Comparison of ENCODE assay signal across 9 mouse cellular contexts in the genomic region with DNA sequence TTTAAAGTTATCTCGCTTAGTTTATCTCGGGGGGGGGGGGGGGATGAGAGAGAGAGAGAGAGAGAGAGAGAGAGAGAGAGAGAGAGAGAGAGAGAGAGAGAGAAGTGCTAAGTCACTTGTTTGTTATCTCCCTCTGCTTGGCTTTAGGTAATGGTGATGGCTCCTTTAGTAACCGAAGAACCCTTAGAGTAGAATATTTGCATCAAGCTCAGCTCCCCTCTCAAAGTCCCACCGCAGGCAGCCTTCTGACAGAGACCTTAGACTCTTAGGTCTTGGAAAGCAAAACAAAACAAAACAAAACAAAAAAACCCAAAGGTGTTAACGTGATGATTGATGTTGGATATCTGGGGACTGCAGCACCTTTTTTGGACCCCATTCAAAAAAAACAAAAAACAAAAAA. TPM values are rescaled to one million over a fixed set of nuclear protein-coding genes. Genes with fewer than 3 reads are reported as not detected.
DNase-seq lines count a peak whose midpoint lies in the region; ATAC-seq lines count a peak whose summit lies in the region.
"Had no signal": no experiment of that assay in that cellular context is flagged by ENCODE, and none has a peak within 500 bp of the region (broad histone marks: within the 10 kb centered on the region; RNA-seq: fewer than 3 reads in every experiment).

No protein-coding gene starts in this region.

- intact Hi-C loops in heart, postnatal 10 days (cut with DNase I): loop anchor here (5.0 kb wide), 4 partner anchors 53 to 468 kb away; no protein-coding TSS in a partner anchor

- no peak for ATAC-seq in heart, embryonic 12.5 days (ENCODE audit: insufficient number of reproducible peaks, low FRiP score)
- 0 out of 2 replicates have a peak, but pooled peaks have one; percentile 19 for ATAC-seq in hindbrain, embryonic 11.5 days (ENCODE audit: low FRiP score)
- ATAC-seq in megakaryocyte progenitor cell, adult 5-6 weeks (replicated peaks; ENCODE audit: poor library complexity): peak; percentile 32; the same call in 1 of the 2 replicates

- peak overlapping the region; percentile 63 for H3K9ac ChIP-seq in heart, embryonic 12.5 days
- no peak overlapping the region for H3K9ac ChIP-seq in hindbrain, embryonic 11.5 days (ENCODE audit: low read depth, low read length)

- H3K36me3 ChIP-seq in heart, embryonic 12.5 days: no peaks in the 10 kb centered on the region
- no peaks in the 10 kb centered on the region for H3K36me3 ChIP-seq in hindbrain, embryonic 11.5 days (ENCODE audit: control insufficient read depth, insufficient read depth, low read length)

- H3K9me3 ChIP-seq in heart, embryonic 12.5 days (replicated peaks): no peaks in the 10 kb centered on the region
- no peaks in the 10 kb centered on the region for H3K9me3 ChIP-seq in hindbrain, embryonic 11.5 days (ENCODE audit: control insufficient read depth, low read length)

- no peaks in the 10 kb centered on the region; the same call in 1 of the 2 replicates for H3K4me1 ChIP-seq in heart, embryonic 12.5 days (replicated peaks)
- peaks cover 4% of the 10 kb centered on the region; the same call in 1 of the 2 replicates for H3K4me1 ChIP-seq in hindbrain, embryonic 11.5 days (replicated peaks; ENCODE audit: control insufficient read depth, insufficient read depth, low read length)

- no peak for DNase-seq in heart, postnatal 10 days
- DNase-seq in ZHBTc4 (ENCODE audit: low read depth, low spot score): peak; percentile 7
- DNase-seq in hindbrain, embryonic 11.5 days (ENCODE audit: low spot score): peak; percentile 16
- DNase-seq in layer of hippocampus, postnatal 36 days: no peak
- no peak for DNase-seq in cerebellum, adult 11 months
- DNase-seq in right cerebral cortex, postnatal 36 days (ENCODE audit: low spot score in 2 of 2): no peak

- peak overlapping the region; percentile 58 for H3K4me3 ChIP-seq in heart, embryonic 12.5 days
- H3K4me3 ChIP-seq in hindbrain, embryonic 11.5 days (ENCODE audit: low read depth, low read length): peak overlapping the region; percentile 25

- H3K27ac ChIP-seq in heart, embryonic 12.5 days (ENCODE audit: poor library complexity, severe bottlenecking): no peak overlapping the region
- H3K27ac ChIP-seq in hindbrain, embryonic 11.5 days (ENCODE audit: low read depth, low read length): no peak overlapping the region

- H3K4me2 ChIP-seq in heart, embryonic 12.5 days: peak overlapping the region; percentile 83
- peak overlapping the region; percentile 41 for H3K4me2 ChIP-seq in hindbrain, embryonic 11.5 days (replicated peaks; ENCODE audit: low read depth, low read length)

- no peaks in the 10 kb centered on the region for H3K27me3 ChIP-seq in heart, embryonic 12.5 days (replicated peaks)
- H3K27me3 ChIP-seq in hindbrain, embryonic 11.5 days (ENCODE audit: control insufficient read depth, insufficient read depth, low read length): no peaks in the 10 kb centered on the region

- WGBS in heart, embryonic 12.5 days: 15% methylated on average over 5 of the region's 5 CpGs
- 21% methylated on average over 5 of the region's 5 CpGs for WGBS in hindbrain, embryonic 11.5 days

RNA-seq across cellular contexts. Expression of a gene that starts 0.2 kb away (rescaled TPM):
- polyA plus RNA-seq in heart, embryonic 12.5 days (2016; fragmentation: Nextera tagmentation; extraction: Ambion mirVana): 13.9 and 14.8 TPM in 2 replicates
- total RNA-seq in heart, postnatal 10 days (2021): 10 to 100 TPM; 79.1 to 89.5 TPM
- 7.4 and 7.7 TPM in 2 replicates for polyA plus RNA-seq in hindbrain, embryonic 11.5 days (2014; fragmentation: Nextera tagmentation; extraction: Ambion mirVana)
- total RNA-seq in megakaryocyte progenitor cell, adult 5-6 weeks (2015): not detected in 2 replicates
- total RNA-seq in megakaryocyte progenitor cell, adult 5-6 weeks (2017): not detected in 2 replicates
- total RNA-seq in layer of hippocampus, postnatal 36 days (2021): 10 to 100 TPM; 29.1 to 31.8 TPM
- total RNA-seq: monocyte, adult 5-6 weeks had no signal

RNA-seq across cellular contexts. Expression of a gene that starts 0.9 kb away (rescaled TPM):
- polyA plus RNA-seq in heart, embryonic 12.5 days (2016; fragmentation: Nextera tagmentation; extraction: Ambion mirVana): not detected in 2 replicates
- under 1 TPM; 0.31 to 0.37 TPM for total RNA-seq in heart, postnatal 10 days (2021)
- not detected in 2 replicates for polyA plus RNA-seq in hindbrain, embryonic 11.5 days (2014; fragmentation: Nextera tagmentation; extraction: Ambion mirVana)
- total RNA-seq in megakaryocyte progenitor cell, adult 5-6 weeks (2015): not detected in 2 replicates
- total RNA-seq in megakaryocyte progenitor cell, adult 5-6 weeks (2017): not detected in 2 replicates
- not detected for total RNA-seq in layer of hippocampus, postnatal 36 days (2021)
- total RNA-seq: monocyte, adult 5-6 weeks had no signal

Comparison
In these comparisons a context has a peak if more than half of its experiments do, and no peak if none do; other contexts are left out.
1. DNase-seq: peak in ZHBTc4 (single experiment) and hindbrain, embryonic 11.5 days (single experiment); none in heart, postnatal 10 days (0 of 2), layer of hippocampus, postnatal 36 days (0 of 2), cerebellum, adult 11 months (single experiment) and right cerebral cortex, postnatal 36 days (0 of 2).
2. RNA of a gene that starts 0.2 kb away (total RNA-seq): 79.1 to 89.5 TPM in heart, postnatal 10 days and 29.1 to 31.8 TPM in layer of hippocampus, postnatal 36 days; not detected in megakaryocyte progenitor cell, adult 5-6 weeks; every median in the first group is over 10 times any median in the second.